Mouse (Mus musculus): ENCODE data around the gene Ngfr.

GRCm38 (mm10) chr11:95589195-95589594 lies 1.7 kb upstream of the Ngfr start:
- TF ChIP-seq POLR2AphosphoS5 (IDR thresholded peaks at IDR 0.05; ENCODE audit: insufficient replicate concordance, low read depth, low read length) = no peak
- no peak for TF ChIP-seq GATA1 (IDR thresholded peaks at IDR 0.05; ENCODE audit: borderline replicate concordance, low read length)
- TF ChIP-seq CTCF (IDR thresholded peaks at IDR 0.05; ENCODE audit: low read depth, low read length) = no peak
